Mouse (Mus musculus) G1E (cell line): ENCODE results near the gene Rgs9.

Source experiments
- CTCF ChIP-seq: IDR thresholded peaks from 2 replicates; pipeline ENCODE4 v1.5.1; 2012; ENCODE audit warnings: low read depth, low read length, inconsistent platforms, mixed read lengths
- GATA1 ChIP-seq: IDR thresholded peaks from 2 replicates; pipeline ENCODE4 v1.6.1; 2012; ENCODE audit warnings: borderline replicate concordance, low read length, inconsistent platforms, mixed read lengths
- GATA2 ChIP-seq: IDR thresholded peaks from 2 replicates; pipeline ENCODE4 v1.6.1; 2012; ENCODE audit warnings: low read depth, low read length, inconsistent platforms, borderline replicate concordance
- POLR2AphosphoS5 ChIP-seq: IDR thresholded peaks from 2 replicates; pipeline ENCODE4 v1.6.1; 2012; ENCODE audit warnings: low read depth, low read length, inconsistent platforms; ENCODE audit not compliant: insufficient replicate concordance
- TAL1 ChIP-seq: conservative IDR thresholded peaks from 2 replicates; pipeline ENCODE4 v1.6.1; 2012; ENCODE audit warnings: low read depth, low read length, inconsistent platforms, mixed read lengths

GRCm38 (mm10) chr11:109255022-109255421 lies 42.9 kb downstream of the Rgs9 start:
- no peak for TF ChIP-seq CTCF
- no peak for TF ChIP-seq GATA1
- TF ChIP-seq TAL1 = no peak
- TF ChIP-seq GATA2 = no peak
- no peak for TF ChIP-seq POLR2AphosphoS5
